Mouse (Mus musculus) liver, embryonic 14.5 days (tissue): Measurements from ENCODE around the gene Anp32a.
A peak's percentile ranks its signal among the peaks of the same experiment; 100 is the strongest.

Source experiments
- CTCF ChIP-seq: IDR thresholded peaks from 2 replicates; pipeline ENCODE4 v1.5.1; 2016; ENCODE audit warnings: antibody characterized with exemption, low read depth, control low read depth
- EP300 ChIP-seq: IDR thresholded peaks from 2 replicates; pipeline ENCODE4 v1.6.1; 2016; ENCODE audit warnings: antibody characterized with exemption, low read depth

DNA sequence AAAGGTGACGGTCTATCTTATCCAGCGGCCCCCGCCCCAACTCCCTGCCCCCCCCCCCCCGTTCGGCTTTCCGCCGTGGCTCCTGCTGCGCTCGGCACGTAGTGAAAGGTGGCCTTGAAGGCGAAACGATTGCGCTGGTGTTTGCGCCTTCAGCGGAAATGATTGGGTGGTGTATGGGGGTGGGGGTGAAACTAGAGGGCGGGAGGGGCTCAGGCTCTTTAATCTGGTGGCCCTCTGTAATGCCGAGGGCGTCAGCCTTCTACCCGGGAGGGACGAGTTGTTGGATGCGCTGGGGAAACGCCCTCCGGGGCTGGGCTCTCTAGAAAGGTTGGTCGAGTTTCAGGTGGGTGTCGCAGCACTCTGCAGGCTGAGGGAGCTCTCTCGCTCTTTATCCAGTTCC lies 3.5 kb downstream of the Anp32a start:
- TF ChIP-seq CTCF (0 out of 2 replicates have a peak, but pooled peaks have one; percentile 5), EP300 (no peak)
